Mouse (Mus musculus): ENCODE results near the gene Hspa8. TPM values are rescaled to one million over a fixed set of nuclear protein-coding genes. Genes with fewer than 3 reads are reported as not detected.
"Not testable (repeated sequence)": the region's sequence is repeated elsewhere in the genome, so short reads cannot be mapped to it uniquely, and the experiment has no call there.

Gene Hspa8
- total and polyA plus RNA-seq, 3 experiments: 418 to 5,439 (median 3,011) TPM

DNA sequence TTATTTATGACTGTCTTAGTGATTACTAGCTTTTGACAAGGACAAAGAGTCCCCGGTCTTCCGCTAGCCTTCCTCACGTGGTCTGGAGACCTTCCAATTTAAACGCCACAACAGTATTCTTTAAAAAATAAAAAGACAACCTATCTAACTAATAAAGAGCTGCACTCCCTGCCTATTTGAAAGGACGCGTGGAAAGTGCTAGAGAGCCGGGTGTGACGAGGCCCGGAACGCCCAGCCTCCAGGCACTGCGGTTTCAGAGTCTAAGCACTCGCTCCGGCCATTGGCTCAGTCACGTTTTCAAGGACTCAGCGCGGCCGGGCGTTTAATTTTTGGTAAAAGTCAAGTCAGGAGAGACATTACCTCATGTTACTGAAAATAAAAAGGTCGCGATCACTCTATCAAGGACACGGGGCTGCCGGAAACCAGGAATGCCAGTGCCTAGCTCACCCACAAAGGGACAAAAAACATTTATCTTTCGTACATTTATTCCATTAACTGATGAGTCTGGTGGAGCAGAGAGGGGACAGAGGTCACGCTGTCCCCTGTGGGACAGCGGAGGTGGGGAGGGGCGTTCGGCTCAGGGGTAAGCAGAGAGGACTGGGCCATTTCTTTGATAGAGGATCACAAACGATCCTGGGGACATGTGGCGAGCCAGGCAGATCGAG, 815 bp upstream of the Hspa8 start (continued):
- TF ChIP-seq RAD21 (IDR thresholded peaks at IDR 0.05; ENCODE audit: low read depth, low read length): no peak
- TF ChIP-seq MAZ (IDR thresholded peaks at IDR 0.05; ENCODE audit: low read depth, low read length): no peak
- TF ChIP-seq HCFC1 (IDR thresholded peaks at IDR 0.05; ENCODE audit: low read depth, low read length): peak; percentile 65
- TF ChIP-seq POLR2AphosphoS5 (IDR thresholded peaks at IDR 0.05; ENCODE audit: borderline replicate concordance, low read depth, low read length): no peak
- peak; percentile 46; the same call in 1 of the 2 replicates for TF ChIP-seq POLR2AphosphoS2 (IDR thresholded peaks at IDR 0.05; ENCODE audit: low read length)
- peak; percentile 75; the same call in 1 of the 2 replicates for TF ChIP-seq TBP (IDR thresholded peaks at IDR 0.05; ENCODE audit: low read depth, low read length)
- TF ChIP-seq ZKSCAN1 (IDR thresholded peaks at IDR 0.05; ENCODE audit: low read depth, low read length): no peak
- TF ChIP-seq JUND (IDR thresholded peaks at IDR 0.05; ENCODE audit: low read depth, low read length): no peak
- TF ChIP-seq ZNF384 (IDR thresholded peaks at IDR 0.05; ENCODE audit: low read depth, low read length): no peak
- no peak for TF ChIP-seq CTCF (IDR thresholded peaks at IDR 0.05 in 2 of 3, conservative IDR thresholded peaks at IDR 0.05 in 1 of 3; ENCODE audit: control insufficient read depth in 1 of 3, insufficient read depth in 1 of 3, low read depth in 2 of 3, low read length in 3 of 3, poor library complexity in 1 of 3, severe bottlenecking in 1 of 3)
- 0 out of 2 replicates have a peak, but pooled peaks have one; percentile 16 for TF ChIP-seq TCF12 (IDR thresholded peaks at IDR 0.05; ENCODE audit: low read depth, low read length)
- TF ChIP-seq CHD2 (IDR thresholded peaks at IDR 0.05; ENCODE audit: low read length): no peak

- Histone ChIP-seq H3K9ac (ENCODE audit: control insufficient read depth, low read depth, low read length, poor library complexity, severe bottlenecking) (peak overlapping the region; percentile 100), H3K4me3 (ENCODE audit: control insufficient read depth in 1 of 2, insufficient read depth in 1 of 2, low read depth in 2 of 2, low read length in 2 of 2) (peak overlapping the region; percentile 60 to 97), H3K79me2 (ENCODE audit: control insufficient read depth, insufficient read depth, low read length, poor library complexity) (peaks cover 36% of the 10 kb centered on the region), H3K36me3 (ENCODE audit: control insufficient read depth in 1 of 2, insufficient read depth in 2 of 2, low read length in 2 of 2) (peaks cover 2 to 19% of the 10 kb centered on the region in 2 experiments; a peak in 3 of 4 replicates), H3K27ac (ENCODE audit: control insufficient read depth, low read depth, low read length) (peak overlapping the region; percentile 94), H3K4me1 (ENCODE audit: control insufficient read depth in 1 of 2, insufficient read depth in 2 of 2, low read length in 2 of 2) (peaks cover 0 to 14% of the 10 kb centered on the region in 2 experiments; a peak in 2 of 4 replicates)
- TF ChIP-seq MYC (IDR thresholded peaks at IDR 0.05; ENCODE audit: low read depth, low read length) (peak; percentile 81), CHD1 (IDR thresholded peaks at IDR 0.05; ENCODE audit: low read depth, low read length) (peak; percentile 94), ZNF384 (IDR thresholded peaks at IDR 0.05; ENCODE audit: low read depth, low read length) (peak; percentile 22; the same call in 1 of the 2 replicates), MAX (IDR thresholded peaks at IDR 0.05; ENCODE audit: low read length) (peak; percentile 77)
- not testable (repeated sequence) for H3K9me3 ChIP-seq (replicated peaks; ENCODE audit: insufficient read depth, low read length); H3K27me3 ChIP-seq (ENCODE audit: control insufficient read depth in 1 of 2, insufficient read depth in 2 of 2, low read length in 2 of 2)
- DNase-seq (ENCODE audit: low read depth, low spot score): peak; percentile 69
Observed at GRCm38 (mm10) chr9:40801614-40802532, 1.1 kb downstream of the Hspa8 start.

GRCm38 (mm10) chr9:40802533-40802875, 1.7 kb downstream of the Hspa8 start:
- peak; percentile 42 for DNase-seq (ENCODE audit: low read depth, low spot score)
- TF ChIP-seq CHD1 (IDR thresholded peaks at IDR 0.05; ENCODE audit: low read depth, low read length): peak; percentile 74; the same call in 1 of the 2 replicates
- Histone ChIP-seq H3K9ac (ENCODE audit: control insufficient read depth, low read depth, low read length, poor library complexity, severe bottlenecking) (peak overlapping the region; percentile 100), H3K36me3 (ENCODE audit: control insufficient read depth in 1 of 2, insufficient read depth in 2 of 2, low read length in 2 of 2) (peaks cover 2 to 19% of the 10 kb centered on the region in 2 experiments; a peak in 3 of 4 replicates), H3K79me2 (ENCODE audit: control insufficient read depth, insufficient read depth, low read length, poor library complexity) (peaks cover 36% of the 10 kb centered on the region), H3K4me3 (ENCODE audit: control insufficient read depth in 1 of 2, insufficient read depth in 1 of 2, low read depth in 2 of 2, low read length in 2 of 2) (peak overlapping the region; percentile 60 to 97), H3K4me1 (ENCODE audit: control insufficient read depth in 1 of 2, insufficient read depth in 2 of 2, low read length in 2 of 2) (peaks cover 0 to 14% of the 10 kb centered on the region in 2 experiments; a peak in 2 of 4 replicates)
- H3K27ac ChIP-seq (ENCODE audit: control insufficient read depth, low read depth, low read length); H3K27me3 ChIP-seq (ENCODE audit: control insufficient read depth in 1 of 2, insufficient read depth in 2 of 2, low read length in 2 of 2); H3K9me3 ChIP-seq (replicated peaks; ENCODE audit: insufficient read depth, low read length): not testable (repeated sequence)

DNA sequence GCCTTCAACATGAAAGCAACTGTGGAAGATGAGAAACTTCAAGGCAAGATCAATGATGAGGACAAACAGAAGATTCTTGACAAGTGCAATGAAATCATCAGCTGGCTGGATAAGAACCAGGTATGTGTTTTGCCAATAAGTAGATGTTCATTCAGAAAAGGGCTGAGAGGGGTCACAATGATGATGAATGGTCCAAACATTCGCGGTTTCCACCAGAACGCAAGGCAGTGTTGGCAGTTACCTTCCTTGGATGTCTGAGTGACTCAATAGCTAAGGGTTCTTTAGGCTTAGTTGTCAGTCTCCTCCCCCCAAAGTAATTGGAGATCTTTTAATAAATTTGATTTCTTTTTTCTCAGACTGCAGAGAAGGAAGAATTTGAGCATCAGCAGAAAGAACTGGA, 3.8 kb downstream of the Hspa8 start:
- peak overlapping the region; percentile 11 to 49; a peak in 2 of 4 replicates for H3K4me3 ChIP-seq (ENCODE audit: control insufficient read depth in 1 of 2, insufficient read depth in 1 of 2, low read depth in 2 of 2, low read length in 2 of 2)

More for the DNA sequence above, 3.8 kb downstream of the Hspa8 start:
- not testable (repeated sequence) for H3K36me3 ChIP-seq (ENCODE audit: control insufficient read depth in 1 of 2, insufficient read depth in 2 of 2, low read length in 2 of 2); H3K4me1 ChIP-seq (ENCODE audit: control insufficient read depth in 1 of 2, insufficient read depth in 2 of 2, low read length in 2 of 2); H3K27me3 ChIP-seq (ENCODE audit: control insufficient read depth in 1 of 2, insufficient read depth in 2 of 2, low read length in 2 of 2); H3K9me3 ChIP-seq (replicated peaks; ENCODE audit: insufficient read depth, low read length)
- DNase-seq (ENCODE audit: low read depth, low spot score): peak; percentile 26
- peak overlapping the region; percentile 35 for H3K9ac ChIP-seq (ENCODE audit: control insufficient read depth, low read depth, low read length, poor library complexity, severe bottlenecking)
- 0 out of 2 replicates have a peak overlapping the region, but pooled peaks have one; percentile 3 for H3K27ac ChIP-seq (ENCODE audit: control insufficient read depth, low read depth, low read length)
- H3K79me2 ChIP-seq (ENCODE audit: control insufficient read depth, insufficient read depth, low read length, poor library complexity): peaks cover 33% of the 10 kb centered on the region
